Mouse (Mus musculus) CH12.LX (cell line): ENCODE measurements around the gene Hmcn1. TPM values are rescaled to one million over a fixed set of nuclear protein-coding genes. Genes with fewer than 3 reads are reported as not detected.

Source experiments
- DNase-seq: peaks from one replicate; pipeline ENCODE4 v3.0.0-alpha.2; 2013; ENCODE audit errors: extremely low read depth
- H3K27ac ChIP-seq: 2 replicates; pipeline ENCODE4 v1.5.1; 2012; ENCODE audit warnings: low read depth, mild to moderate bottlenecking, control low read depth, moderate library complexity; ENCODE audit not compliant: insufficient read depth
- H3K27me3 ChIP-seq: replicated peaks from 2 replicates; pipeline ENCODE3; 2012; ENCODE audit warnings: inconsistent platforms
- H3K36me3 ChIP-seq, 2 experiments: replicated peaks in 1 of 2; 2 replicates each; pipeline versions ENCODE3 to v1.6.1; 2012; ENCODE audit warnings: inconsistent platforms in 1 of 2, low read length in 1 of 2, mild to moderate bottlenecking in 1 of 2, mixed read lengths in 1 of 2, moderate library complexity in 1 of 2; ENCODE audit not compliant: control insufficient read depth in 1 of 2, insufficient read depth in 1 of 2
- H3K4me1 ChIP-seq, 2 experiments: 2 replicates each; pipeline ENCODE4 v1.6.1; 2012; ENCODE audit warnings: inconsistent platforms in 1 of 2, moderate library complexity in 1 of 2; ENCODE audit not compliant: insufficient read depth in 2 of 2, control insufficient read depth in 1 of 2
- H3K4me2 ChIP-seq: 2 replicates; pipeline ENCODE4 v1.6.1; 2012; ENCODE audit warnings: low read depth, mild to moderate bottlenecking, control low read depth; ENCODE audit not compliant: poor library complexity, insufficient read depth, severe bottlenecking
- H3K4me3 ChIP-seq, 3 experiments: fragments of 150-350 bp in 1 of 3; sonication (generic) in 1 of 3; replicated peaks in 1 of 3; 2 replicates each; pipeline versions ENCODE3 to v1.5.1; 2011 to 2012; ENCODE audit warnings: low read depth in 2 of 3, low read length in 2 of 3, mild to moderate bottlenecking in 2 of 3, moderate library complexity in 2 of 3, control low read depth in 1 of 3, improper control_type of control experiment in 1 of 3, inconsistent platforms in 1 of 3, mixed read lengths in 1 of 3; ENCODE audit not compliant: poor library complexity in 1 of 3
- H3K79me2 ChIP-seq: replicated peaks from 2 replicates; pipeline ENCODE4 v1.6.1; 2012; ENCODE audit warnings: mild to moderate bottlenecking, moderate library complexity; ENCODE audit not compliant: control insufficient read depth, poor library complexity, insufficient read depth, severe bottlenecking; ENCODE audit errors: extremely low read depth
- H3K9ac ChIP-seq: 2 replicates; pipeline ENCODE4 v1.6.1; 2012; ENCODE audit warnings: low read depth, mild to moderate bottlenecking, control low read depth, moderate library complexity; ENCODE audit not compliant: insufficient read depth
- H3K9me3 ChIP-seq: replicated peaks from 2 replicates; pipeline ENCODE3; 2012; ENCODE audit warnings: low read length, inconsistent platforms, mixed read lengths
- CTCF ChIP-seq, 2 experiments: IDR thresholded peaks in 1 of 2; conservative IDR thresholded peaks in 1 of 2; 2 replicates each; pipeline ENCODE4 v1.5.1; 2011 to 2012; ENCODE audit warnings: low read depth in 2 of 2, low read length in 2 of 2, improper control_type of control experiment in 1 of 2, inconsistent platforms in 1 of 2, mild to moderate bottlenecking in 1 of 2, moderate library complexity in 1 of 2
- ELF1 ChIP-seq: IDR thresholded peaks from 2 replicates; pipeline ENCODE4 v1.6.1; 2014; ENCODE audit warnings: low read depth, mild to moderate bottlenecking, inconsistent platforms, low read length, improper control_type of control experiment
- EP300 ChIP-seq: IDR thresholded peaks from 2 replicates; pipeline ENCODE4 v1.6.1; 2011; ENCODE audit warnings: low read length, improper control_type of control experiment
- ETS1 ChIP-seq: conservative IDR thresholded peaks from 2 replicates; pipeline ENCODE4 v1.6.1; 2012; ENCODE audit warnings: low read depth, mild to moderate bottlenecking, inconsistent platforms, low read length, improper control_type of control experiment, moderate library complexity
- GABPA ChIP-seq: IDR thresholded peaks from 2 replicates; pipeline ENCODE4 v1.6.1; 2012; ENCODE audit warnings: low read depth, low read length, improper control_type of control experiment, inconsistent platforms; ENCODE audit not compliant: insufficient replicate concordance
- IRF4 ChIP-seq: IDR thresholded peaks from 2 replicates; pipeline ENCODE4 v1.6.1; 2014; ENCODE audit warnings: low read depth, mild to moderate bottlenecking, inconsistent platforms, low read length, improper control_type of control experiment
- JUN ChIP-seq: IDR thresholded peaks from 2 replicates; pipeline ENCODE4 v1.6.1; 2011; ENCODE audit warnings: low read depth, mild to moderate bottlenecking, low read length, improper control_type of control experiment, moderate library complexity; ENCODE audit not compliant: insufficient read depth
- MAZ ChIP-seq: IDR thresholded peaks from 2 replicates; pipeline ENCODE4 v1.6.1; 2012; ENCODE audit warnings: low read depth, mild to moderate bottlenecking, inconsistent platforms, low read length, improper control_type of control experiment, moderate library complexity
- NELFE ChIP-seq: IDR thresholded peaks from 2 replicates; pipeline ENCODE4 v1.6.1; 2011; ENCODE audit warnings: low read depth, low read length, improper control_type of control experiment
- NRF1 ChIP-seq: IDR thresholded peaks from 2 replicates; pipeline ENCODE4 v1.6.1; 2014; ENCODE audit warnings: low read depth, mild to moderate bottlenecking, inconsistent platforms, low read length, improper control_type of control experiment, moderate library complexity
- PAX5 ChIP-seq: IDR thresholded peaks from 2 replicates; pipeline ENCODE4 v1.6.1; 2012; ENCODE audit warnings: low read length, inconsistent platforms, mixed read lengths
- POLR2A ChIP-seq: IDR thresholded peaks from 2 replicates; pipeline ENCODE4 v1.6.1; 2011; ENCODE audit warnings: low read depth, mild to moderate bottlenecking, improper control_type of control experiment, low read length
- RAD21 ChIP-seq: IDR thresholded peaks from 2 replicates; pipeline ENCODE4 v1.6.1; 2011; ENCODE audit warnings: low read depth, mild to moderate bottlenecking, low read length, improper control_type of control experiment, moderate library complexity
- SIN3A ChIP-seq: IDR thresholded peaks from 2 replicates; pipeline ENCODE4 v1.6.1; 2012; ENCODE audit warnings: low read length, improper control_type of control experiment, inconsistent platforms
- SMC3 ChIP-seq: IDR thresholded peaks from 2 replicates; pipeline ENCODE4 v1.6.1; 2011; ENCODE audit warnings: low read depth, low read length, improper control_type of control experiment
- TBP ChIP-seq: conservative IDR thresholded peaks from 2 replicates; pipeline ENCODE4 v1.6.1; 2011; ENCODE audit warnings: low read depth, low read length, improper control_type of control experiment
- USF1 ChIP-seq: IDR thresholded peaks from 2 replicates; pipeline ENCODE4 v1.6.1; 2014; ENCODE audit warnings: low read depth, mild to moderate bottlenecking, inconsistent platforms, low read length, improper control_type of control experiment
- USF2 ChIP-seq: conservative IDR thresholded peaks from 2 replicates; pipeline ENCODE4 v1.6.1; 2011; ENCODE audit warnings: low read depth, low read length, improper control_type of control experiment
- ZC3H11A ChIP-seq: IDR thresholded peaks from 2 replicates; pipeline ENCODE4 v1.6.1; 2012; ENCODE audit warnings: low read depth, mild to moderate bottlenecking, inconsistent platforms, low read length, improper control_type of control experiment
- ZNF384 ChIP-seq: IDR thresholded peaks from 2 replicates; pipeline ENCODE4 v1.6.1; 2012; ENCODE audit warnings: low read depth, low read length, improper control_type of control experiment, inconsistent platforms
- dilution Hi-C: fragments of 300-500 bp; cut with MboI; formaldehyde crosslinking; loops from 2 replicates; pipeline ENCODE4 v1.14.3; 2020; ENCODE audit warnings: low sequenced_read_pairs; ENCODE audit not compliant: extremely low pct_unique_long_range_greater_than_20kb, extremely low pct_ligation_motif_present
- in situ Hi-C: fragments of 300-500 bp; cut with MboI; formaldehyde crosslinking; loops from 3 replicates; pipeline ENCODE4 v1.14.3; 2019; ENCODE audit warnings: low sequenced_read_pairs, low pct_ligation_motif_present, low pct_unique_long_range_greater_than_20kb, mixed read lengths
- polyA plus RNA-seq: library from polyadenylated mRNA; unstranded; fragments of >175 nt; gene quantifications from 2 replicates; pipeline ENCODE4 v1.2.1, GENCODE M21; 2012; ENCODE audit warnings: low read depth; ENCODE audit not compliant: insufficient read length
- total RNA-seq, 2 experiments: library from RNA; depleted of rRNA; stranded (reverse); fragments of 300-350 nt in 1 of 2; fragments of >200 nt in 1 of 2; gene quantifications; 2 replicates each; pipeline ENCODE4 v1.2.3; 2012 to 2014

The Hmcn1 gene
- total and polyA plus RNA-seq, 3 experiments: under 0.01 to 0.04 (median 0.01) TPM

DNA sequence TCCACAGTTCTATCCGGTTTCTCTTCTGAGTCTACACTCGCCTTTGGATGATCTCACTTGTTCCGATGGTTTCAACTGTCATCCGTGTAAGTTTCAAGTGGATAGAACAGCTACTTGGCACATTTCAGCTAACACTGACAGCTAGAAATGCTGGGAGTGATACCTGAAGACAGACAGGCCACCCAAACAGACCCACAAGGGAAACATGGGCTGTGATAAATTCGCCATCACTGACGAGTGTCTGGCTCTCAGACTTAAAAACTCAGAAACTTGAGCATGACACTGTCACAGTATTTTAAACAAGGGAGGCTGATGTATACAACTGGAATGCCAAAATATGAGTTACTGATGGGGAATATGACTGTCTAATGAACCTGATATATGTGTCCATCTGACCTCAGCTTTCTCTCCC lies 9.1 kb downstream of the Hmcn1 start:
- in situ Hi-C loops: no loop called here
- no peak overlapping the region for H3K9ac ChIP-seq
- H3K4me3 ChIP-seq: no peak overlapping the region
- no peak overlapping the region for H3K27ac ChIP-seq
- no peaks in the 10 kb centered on the region for H3K79me2 ChIP-seq
- H3K4me2 ChIP-seq: no peak overlapping the region
- no peaks in the 10 kb centered on the region for H3K9me3 ChIP-seq
- no peaks in the 10 kb centered on the region for H3K27me3 ChIP-seq
- H3K4me1 ChIP-seq: no peaks in the 10 kb centered on the region; a peak in 1 of 4 replicates
- DNase-seq: no peak
- no peaks in the 10 kb centered on the region for H3K36me3 ChIP-seq
- TF ChIP-seq SMC3 (no peak), GABPA (no peak), JUN (no peak), TBP (no peak), ELF1 (no peak), ZC3H11A (no peak), RAD21 (no peak), CTCF (conservative IDR thresholded peaks at IDR 0.05 in 1 of 2, IDR thresholded peaks at IDR 0.05 in 1 of 2; ENCODE audit: low read depth in 2 of 2, low read length in 2 of 2) (no peak)
- dilution Hi-C loops: no loop called here

GRCm38 (mm10) chr1:150978651-150979050 lies 14.6 kb downstream of the Hmcn1 start:
- Histone ChIP-seq H3K27me3 (no peaks in the 10 kb centered on the region), H3K4me1 (no peaks in the 10 kb centered on the region; a peak in 1 of 4 replicates), H3K27ac (no peak overlapping the region), H3K36me3 (no peaks in the 10 kb centered on the region), H3K9ac (no peak overlapping the region), H3K4me2 (no peak overlapping the region), H3K9me3 (no peaks in the 10 kb centered on the region), H3K79me2 (no peaks in the 10 kb centered on the region), H3K4me3 (no peak overlapping the region)
- DNase-seq: no peak
- in situ Hi-C loops: no loop called here
- TF ChIP-seq NRF1: no peak
- TF ChIP-seq USF2: no peak
- no peak for TF ChIP-seq ZNF384
- no peak for TF ChIP-seq JUN
- TF ChIP-seq PAX5: no peak
- TF ChIP-seq ETS1: no peak
- dilution Hi-C loops: no loop called here

DNA sequence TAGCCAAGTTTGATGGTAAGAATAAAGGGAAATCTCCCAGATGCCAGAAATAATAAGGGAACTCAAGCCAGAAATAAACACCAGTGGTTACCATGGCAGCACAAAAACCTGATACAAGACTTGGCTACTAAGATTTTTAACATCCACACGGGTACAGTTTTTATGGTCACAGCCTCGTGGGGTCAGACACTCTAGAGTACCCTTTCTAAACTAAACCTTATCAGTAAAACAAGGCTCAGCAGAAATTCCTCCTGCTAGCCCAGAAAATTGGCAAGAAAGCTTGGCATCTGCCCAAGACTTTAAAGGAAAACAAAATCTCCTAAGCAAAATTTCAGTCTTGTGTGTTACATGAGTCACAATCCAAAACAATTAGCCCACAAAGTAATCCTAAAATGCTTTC lies 17.0 kb downstream of the Hmcn1 start:
- TF ChIP-seq ELF1: no peak
- no peak for TF ChIP-seq POLR2A
- TF ChIP-seq NELFE: no peak
- TF ChIP-seq EP300: no peak
- TF ChIP-seq MAZ: no peak
- TF ChIP-seq USF1: no peak
- no peak for TF ChIP-seq SIN3A
- TF ChIP-seq IRF4: no peak
- no peak for TF ChIP-seq RAD21
- TF ChIP-seq, all 38 proteins: peak for 0
- no peak for DNase-seq
- no peaks in the 10 kb centered on the region for H3K79me2 ChIP-seq

More for the DNA sequence above, 17.0 kb downstream of the Hmcn1 start:
- no peaks in the 10 kb centered on the region for H3K9me3 ChIP-seq
- no peak overlapping the region for H3K4me2 ChIP-seq
- H3K4me3 ChIP-seq: no peak overlapping the region
- dilution Hi-C loops: no loop called here
- in situ Hi-C loops: no loop called here
- H3K9ac ChIP-seq: no peak overlapping the region
- H3K27me3 ChIP-seq: no peaks in the 10 kb centered on the region
- H3K4me1 ChIP-seq: no peaks in the 10 kb centered on the region
- H3K27ac ChIP-seq: no peak overlapping the region
- H3K36me3 ChIP-seq: no peaks in the 10 kb centered on the region
